Mouse (Mus musculus) small intestine, adult 2 months (tissue): ENCODE measurements around the gene Sema5b.

ENCODE experiments used
- CTCF ChIP-seq: fragments of 200-500 bp; IDR thresholded peaks from 2 replicates; pipeline ENCODE4 v1.5.1; 2012; ENCODE audit warnings: low read depth, mild to moderate bottlenecking, control low read depth, inconsistent platforms, low read length, moderate library complexity, mixed read lengths; ENCODE audit not compliant: insufficient replicate concordance, insufficient read length; ENCODE audit errors: extremely low read depth
- POLR2A ChIP-seq: fragments of 200-500 bp; IDR thresholded peaks from 2 replicates; pipeline ENCODE4 v1.6.1; 2012; ENCODE audit warnings: low read depth, mild to moderate bottlenecking, control low read depth, inconsistent platforms, low read length, moderate library complexity

DNA sequence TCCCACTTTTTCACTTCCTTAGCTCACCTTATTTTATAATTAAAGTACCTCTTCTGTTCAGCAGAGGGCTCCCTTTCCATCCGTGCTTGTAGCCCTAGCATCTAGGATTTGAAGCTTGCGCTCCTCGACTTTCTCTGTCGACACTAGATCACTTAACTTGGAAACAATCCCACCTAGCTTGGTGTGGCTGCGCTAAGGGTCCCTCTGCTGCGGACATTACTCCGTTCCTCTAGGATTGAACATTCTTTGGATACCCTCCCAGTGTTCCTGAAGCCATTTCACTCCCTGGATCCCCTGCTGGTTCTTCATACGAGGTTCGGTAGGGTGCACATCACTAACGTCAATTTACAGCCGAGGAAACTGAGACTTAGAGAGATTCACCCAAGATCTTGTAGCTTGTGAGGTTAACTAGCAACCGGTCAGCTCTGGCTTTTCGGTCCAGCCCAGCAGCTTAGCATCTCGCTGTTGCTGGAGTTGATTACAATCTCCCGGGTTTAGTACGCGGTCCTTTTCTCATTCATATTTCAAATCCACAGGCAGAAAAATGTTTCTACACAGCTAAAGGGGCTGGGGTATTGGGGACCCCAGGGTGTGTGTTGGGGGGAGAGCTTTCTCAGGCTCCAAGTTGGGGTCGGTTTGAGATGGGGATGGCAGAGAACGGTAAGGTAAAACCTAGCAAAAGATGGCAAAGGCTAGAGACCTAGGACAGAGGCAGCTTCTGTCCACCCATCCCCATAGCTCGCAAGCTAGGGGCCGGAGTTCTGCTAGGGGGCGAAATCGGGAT, 420 bp upstream of the Sema5b start:
- TF ChIP-seq CTCF: peak; percentile 14; the same call in 1 of the 2 replicates
- TF ChIP-seq POLR2A: no peak
